Mouse (Mus musculus) left cerebral cortex, adult 2 months (tissue): ENCODE results near the gene Pld5. TPM values are rescaled to one million over a fixed set of nuclear protein-coding genes. Genes with fewer than 3 reads are reported as not detected.

Source experiments
- DNase-seq, 2 experiments: peaks; one replicate each; pipeline ENCODE4 v3.0.0; 2021 to 2022; ENCODE audit warnings: low spot score in 2 of 2, mixed read lengths in 1 of 2; ENCODE audit errors: extremely low spot score in 1 of 2
- H3K27ac ChIP-seq: fragments of 200-600 bp; 2 replicates; pipeline ENCODE4 v1.8.1; 2022
- H3K4me3 ChIP-seq: fragments of 200-600 bp; 2 replicates; pipeline ENCODE4 v1.8.1; 2022
- CTCF ChIP-seq: fragments of 200-600 bp; IDR thresholded peaks from 2 replicates; pipeline ENCODE4 v1.8.1; 2022; ENCODE audit warnings: antibody characterized with exemption, mild to moderate bottlenecking, moderate library complexity
- intact Hi-C: fragments of 180-260 bp; cut with DNase I; formaldehyde crosslinking; loops from one replicate; pipeline ENCODE4 v1.15.1; 2025
- total RNA-seq, 2 experiments: library from RNA; stranded (reverse); gene quantifications; 2 replicates each; pipeline ENCODE4 v1.2.3; 2021

Gene Pld5
- total RNA-seq, 2 experiments from 2014 or later = 10.0 to 11.2 TPM

DNA sequence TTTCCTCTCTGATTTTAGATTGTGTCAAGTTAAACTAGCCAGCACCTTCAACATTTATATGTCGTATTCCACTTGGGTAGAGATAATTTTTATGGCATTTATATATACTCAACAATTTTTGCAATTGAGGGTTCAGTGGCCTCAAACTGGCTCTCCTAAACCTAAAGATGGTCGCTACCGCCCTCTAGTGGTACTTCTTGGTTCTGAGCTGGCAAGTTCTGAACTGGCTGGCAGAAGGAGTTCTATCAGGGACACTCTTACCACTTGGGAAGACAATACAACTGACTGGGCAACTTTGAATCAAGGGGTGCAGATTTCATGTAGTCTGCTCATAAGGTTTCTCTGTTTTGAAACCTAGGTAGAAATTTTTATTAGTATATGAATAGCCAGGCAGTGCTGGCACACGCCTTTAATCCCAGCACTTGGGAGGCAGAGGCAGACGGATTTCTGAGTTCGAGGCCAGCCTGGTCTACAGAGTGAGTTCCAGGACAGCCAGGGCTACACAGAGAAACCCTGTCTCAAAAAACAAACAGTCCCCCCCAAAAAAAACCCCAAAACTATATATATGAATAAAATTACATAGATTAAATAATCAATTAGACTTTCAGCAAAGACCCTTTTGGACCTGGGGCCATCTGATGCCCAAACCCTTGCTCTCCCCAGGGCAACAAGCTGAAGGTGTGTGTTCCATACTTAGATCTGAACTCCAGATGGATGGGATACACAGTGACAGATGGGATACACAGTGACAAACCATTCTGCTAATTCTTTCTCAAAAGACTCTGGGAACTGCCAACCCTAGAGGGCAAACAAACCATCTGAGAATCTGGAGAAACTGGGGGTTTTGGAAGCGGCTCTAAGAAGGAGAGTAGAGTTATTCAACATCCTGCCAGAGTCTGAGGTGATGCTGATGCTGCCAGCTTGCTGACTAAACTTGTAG is 351.0 kb downstream of the Pld5 start:
- intact Hi-C loops = loop anchor here (2.0 kb wide), 1 partner anchor 297 kb away; no protein-coding TSS in a partner anchor
- peak; percentile 77 to 85 for DNase-seq
- no peak overlapping the region for H3K27ac ChIP-seq
- no peak overlapping the region for H3K4me3 ChIP-seq
- peak; percentile 91 for TF ChIP-seq CTCF

GRCm38 (mm10) chr1:175921091-175921490 is 354.0 kb downstream of the Pld5 start:
- no peak for TF ChIP-seq CTCF
- DNase-seq = no peak
- H3K27ac ChIP-seq = no peak overlapping the region
- no peak overlapping the region for H3K4me3 ChIP-seq
- intact Hi-C loops = no loop called here

GRCm38 (mm10) chr1:175920029-175920428 is 355.1 kb downstream of the Pld5 start, which contains the start of gene Gm38100:
Gene Gm38100 (plus strand): TSS chr1:175920329.
- no peak for DNase-seq
- no peak for TF ChIP-seq CTCF
- intact Hi-C loops = no loop called here
- Histone ChIP-seq H3K4me3 (no peak within 1 kb of the TSS), H3K27ac (no peak within 1 kb of the TSS)

GRCm38 (mm10) chr1:175913728-175914303 is 361.3 kb downstream of the Pld5 start:
- H3K27ac ChIP-seq = no peak overlapping the region
- no peak for DNase-seq
- intact Hi-C loops = no loop called here
- H3K4me3 ChIP-seq = no peak overlapping the region
- TF ChIP-seq CTCF = no peak
